ENCODE assay signal across 19 mouse cellular contexts in genomic region chr11:11122866-11123265, GRCm38 (mm10). TPM values are rescaled to one million over a fixed set of nuclear protein-coding genes. Genes with fewer than 3 reads are reported as not detected.
DNase-seq lines count a peak whose midpoint lies in the region; ATAC-seq and TF ChIP-seq lines count a peak whose summit lies in the region.
"Had no signal": no experiment of that assay in that cellular context is flagged by ENCODE, and none has a peak within 500 bp of the region (broad histone marks: within the 10 kb centered on the region; RNA-seq: fewer than 3 reads in every experiment).

No protein-coding gene starts in this region.

- H3K4me2 ChIP-seq in heart, embryonic 12.5 days, result no peak overlapping the region
- H3K4me2 ChIP-seq in lung, postnatal 0 days (replicated peaks; ENCODE audit: low read depth, low read length), result no peak overlapping the region
- H3K4me2 ChIP-seq: midbrain, embryonic 13.5 days; neural tube, embryonic 12.5 days had no signal

- H3K4me3 ChIP-seq in heart, embryonic 12.5 days, result no peak overlapping the region
- H3K4me3 ChIP-seq in lung, postnatal 0 days (ENCODE audit: low read depth, low read length), result no peak overlapping the region
- H3K4me3 ChIP-seq: left cerebral cortex, adult 2 months; limb, embryonic 10.5 days; midbrain, embryonic 13.5 days; neural tube, embryonic 12.5 days had no signal

- H3K4me1 ChIP-seq in heart, embryonic 12.5 days (replicated peaks), result no peaks in the 10 kb centered on the region
- no peaks in the 10 kb centered on the region for H3K4me1 ChIP-seq in lung, postnatal 0 days (ENCODE audit: insufficient read depth, low read depth, low read length)
- H3K4me1 ChIP-seq: limb, embryonic 10.5 days; midbrain, embryonic 13.5 days; neural tube, embryonic 12.5 days had no signal

- peak; percentile 63 for DNase-seq in heart, adult 18-20 months
- DNase-seq in lung, postnatal 14 days, result peak; percentile 24
- DNase-seq in lung, postnatal 0 days (ENCODE audit: low spot score), result no peak
- peak; percentile 28 to 53 for DNase-seq in heart, adult 9 months (ENCODE audit: low spot score in 2 of 2)
- no peak for DNase-seq in kidney, adult 9 months
- DNase-seq in frontal cortex, postnatal 10 days (ENCODE audit: low spot score in 2 of 2), result no peak
- DNase-seq: adrenal gland, adult 2 months; kidney, adult 18-20 months; kidney, postnatal 10 days; liver, postnatal 0 days; right cerebral cortex, postnatal 4 days had no signal

- no peaks in the 10 kb centered on the region for H3K36me3 ChIP-seq in heart, embryonic 12.5 days
- no peaks in the 10 kb centered on the region for H3K36me3 ChIP-seq in lung, postnatal 0 days (ENCODE audit: insufficient read depth, low read length)
- H3K36me3 ChIP-seq: limb, embryonic 10.5 days; midbrain, embryonic 13.5 days; neural tube, embryonic 12.5 days had no signal

- TF ChIP-seq EP300 in lung, postnatal 0 days (IDR thresholded peaks at IDR 0.05), result no peak

- no peak overlapping the region for H3K9ac ChIP-seq in heart, embryonic 12.5 days
- H3K9ac ChIP-seq in lung, postnatal 0 days (replicated peaks; ENCODE audit: low read depth), result no peak overlapping the region
- H3K9ac ChIP-seq: liver, postnatal 0 days; midbrain, embryonic 13.5 days; neural tube, embryonic 12.5 days had no signal

- no peak for ATAC-seq in heart, embryonic 12.5 days (ENCODE audit: insufficient number of reproducible peaks, low FRiP score)
- no peak for ATAC-seq in lung, postnatal 0 days
- ATAC-seq: hindbrain, embryonic 16.5 days; liver, postnatal 0 days; midbrain, embryonic 13.5 days had no signal

- H3K9me3 ChIP-seq in heart, embryonic 12.5 days (replicated peaks), result no peaks in the 10 kb centered on the region
- H3K9me3 ChIP-seq in lung, postnatal 0 days (ENCODE audit: low read length), result no peaks in the 10 kb centered on the region
- H3K9me3 ChIP-seq: limb, embryonic 10.5 days; midbrain, embryonic 13.5 days; neural tube, embryonic 12.5 days had no signal

- no peak for TF ChIP-seq CTCF in lung, postnatal 0 days (IDR thresholded peaks at IDR 0.05)

- peaks cover 18% of the 10 kb centered on the region for H3K27me3 ChIP-seq in heart, embryonic 12.5 days (replicated peaks)
- H3K27me3 ChIP-seq in lung, postnatal 0 days (replicated peaks; ENCODE audit: insufficient read depth, low read length), result no peaks in the 10 kb centered on the region

- WGBS in heart, embryonic 12.5 days, result 63% methylated on average over 4 of the region's 4 CpGs
- 63% methylated on average over 4 of the region's 4 CpGs for WGBS in lung, postnatal 0 days

- H3K27ac ChIP-seq in heart, embryonic 12.5 days (ENCODE audit: poor library complexity, severe bottlenecking), result no peak overlapping the region
- no peak overlapping the region for H3K27ac ChIP-seq in lung, postnatal 0 days (ENCODE audit: low read length)
- H3K27ac ChIP-seq: left cerebral cortex, adult 2 months; limb, embryonic 10.5 days; midbrain, embryonic 13.5 days; neural tube, embryonic 12.5 days had no signal

RNA-seq across cellular contexts. Expression of gene Vwc2, which starts 8.8 kb away (rescaled TPM):
- total RNA-seq in heart, adult 18-20 months (2021), result not detected
- polyA plus RNA-seq in heart, embryonic 12.5 days (2016; fragmentation: Nextera tagmentation; extraction: Ambion mirVana), result 0.63 and 1.1 TPM in 2 replicates
- polyA plus RNA-seq in lung, postnatal 0 days (2015; fragmentation: Nextera tagmentation; extraction: Ambion mirVana), result 0.27 and 0.39 TPM in 2 replicates
- total RNA-seq: megakaryocyte, adult 5-6 weeks had no signal
- polyA plus RNA-seq: liver, adult 2 months; liver, postnatal 0 days had no signal

Comparison
In these comparisons a context has a peak if more than half of its experiments do, and no peak if none do; other contexts are left out.
1. DNase-seq: peak in heart, adult 18-20 months (2 of 2), lung, postnatal 14 days (single experiment) and heart, adult 9 months (2 of 2); none in lung, postnatal 0 days (single experiment), kidney, adult 9 months (single experiment) and frontal cortex, postnatal 10 days (0 of 2).